Mouse (Mus musculus) left cerebral cortex, postnatal 4 days (tissue): ENCODE measurements around the gene Fbxl18. TPM values are rescaled to one million over a fixed set of nuclear protein-coding genes. Genes with fewer than 3 reads are reported as not detected.
A peak's percentile ranks its signal among the peaks of the same experiment; 100 is the strongest.
"Not testable (repeated sequence)": the region's sequence is repeated elsewhere in the genome, so short reads cannot be mapped to it uniquely, and the experiment has no call there.

Source experiments
- DNase-seq: peaks from one replicate; pipeline ENCODE4 v3.0.0-alpha.2; 2022
- intact Hi-C: fragments of 180-260 bp; cut with DNase I; formaldehyde crosslinking; loops from one replicate; pipeline ENCODE4 v1.15.1; 2025
- total RNA-seq, 2 experiments: library from RNA; stranded (reverse); gene quantifications; 2 replicates each; pipeline ENCODE4 v1.2.3; 2021

Fbxl18 gene
- total RNA-seq, 2 experiments from 2014 or later, result 34.6 to 35.8 TPM

DNA sequence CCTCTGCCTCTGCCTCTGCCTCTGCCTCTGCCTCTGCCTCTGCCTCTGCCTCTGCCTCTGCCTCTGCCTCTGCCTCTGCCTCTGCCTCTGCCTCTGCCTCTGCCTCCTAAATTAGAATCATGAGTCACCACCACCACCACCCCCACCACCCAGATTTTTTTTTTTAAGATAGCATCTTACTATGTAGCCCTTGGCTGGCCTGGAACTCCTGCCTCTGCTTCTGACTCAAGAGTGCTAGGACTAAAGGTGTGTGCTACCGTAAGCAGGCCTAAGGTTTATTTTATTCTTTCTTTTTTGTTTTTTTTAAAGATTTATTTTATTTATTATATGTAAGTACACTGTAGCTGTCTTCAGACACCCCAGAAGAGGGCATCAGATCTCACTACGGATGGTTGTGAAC, 57.8 kb downstream of the Fbxl18 start:
- DNase-seq, intact Hi-C loops: not testable (repeated sequence)

GRCm38 (mm10) chr5:142836891-142837290, 58.3 kb downstream of the Fbxl18 start:
- DNase-seq, result no peak
- intact Hi-C loops, result no loop called here

DNA sequence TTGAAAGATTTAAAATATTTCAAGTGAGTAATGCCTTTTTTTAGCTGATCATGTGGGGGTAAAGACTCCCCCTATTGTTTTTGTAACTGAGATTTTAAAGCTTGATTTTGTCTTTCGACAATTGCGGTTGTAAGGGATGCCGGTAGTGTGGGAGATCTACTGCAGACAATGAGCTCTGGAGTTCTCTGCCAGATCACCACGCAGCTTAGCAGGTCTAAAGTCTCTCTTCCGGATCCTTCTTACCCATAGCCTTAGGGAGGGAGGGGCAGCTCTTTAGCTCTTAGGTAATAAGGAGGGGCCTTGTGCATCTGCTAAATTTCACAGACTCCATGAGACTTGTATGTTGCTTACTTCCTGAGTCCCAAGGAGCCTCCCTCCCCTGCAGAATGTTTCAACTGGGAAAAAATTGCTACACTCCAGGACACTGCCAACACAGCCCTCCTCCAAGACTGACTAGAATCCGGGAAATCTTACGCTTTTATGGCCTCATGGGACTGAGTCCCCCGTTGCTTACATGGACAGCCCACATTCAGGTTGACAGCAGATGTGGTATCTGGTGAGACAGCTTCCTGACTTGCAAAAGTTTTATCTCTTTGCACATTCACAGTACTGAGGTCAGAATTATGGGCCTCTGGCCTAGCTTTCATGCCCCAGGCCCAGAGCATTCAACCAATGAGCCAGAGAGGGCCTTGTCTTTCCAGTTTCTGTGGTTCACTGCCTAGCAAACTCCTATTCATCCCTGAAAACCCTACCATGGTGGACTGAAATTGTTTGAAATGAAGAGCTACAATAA, 61.4 kb downstream of the Fbxl18 start:
- DNase-seq, result no peak
- intact Hi-C loops, result no loop called here

GRCm38 (mm10) chr5:142826131-142826530, 69.1 kb downstream of the Fbxl18 start:
- intact Hi-C loops, result no loop called here
- no peak for DNase-seq

DNA sequence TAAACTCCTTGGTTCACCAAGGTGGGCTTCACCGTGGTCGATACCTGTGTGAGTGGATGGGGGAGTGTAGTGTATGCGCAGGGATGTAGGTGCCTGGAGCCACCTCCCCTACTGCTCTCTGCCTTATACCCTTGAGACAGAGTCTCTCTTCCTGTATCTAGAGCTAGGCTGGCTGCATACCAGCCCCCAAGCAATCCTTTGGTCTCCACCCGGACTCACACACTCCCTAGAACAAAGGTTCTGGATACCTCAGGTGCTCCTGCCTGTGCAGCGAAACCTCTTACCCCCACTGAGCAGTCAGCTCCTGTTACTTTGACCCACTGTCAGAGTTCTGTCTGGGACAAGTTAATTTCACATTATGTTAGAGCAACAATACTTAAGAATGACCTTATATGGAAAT, 69.6 kb downstream of the Fbxl18 start:
- DNase-seq, result no peak
- intact Hi-C loops, result no loop called here

GRCm38 (mm10) chr5:142824091-142824490, 71.1 kb downstream of the Fbxl18 start:
- no peak for DNase-seq
- intact Hi-C loops, result no loop called here

- peak; percentile 76 for DNase-seq
- intact Hi-C loops, result no loop called here
Measured at GRCm38 (mm10) chr5:142823096-142824062, 71.8 kb downstream of the Fbxl18 start.

DNA sequence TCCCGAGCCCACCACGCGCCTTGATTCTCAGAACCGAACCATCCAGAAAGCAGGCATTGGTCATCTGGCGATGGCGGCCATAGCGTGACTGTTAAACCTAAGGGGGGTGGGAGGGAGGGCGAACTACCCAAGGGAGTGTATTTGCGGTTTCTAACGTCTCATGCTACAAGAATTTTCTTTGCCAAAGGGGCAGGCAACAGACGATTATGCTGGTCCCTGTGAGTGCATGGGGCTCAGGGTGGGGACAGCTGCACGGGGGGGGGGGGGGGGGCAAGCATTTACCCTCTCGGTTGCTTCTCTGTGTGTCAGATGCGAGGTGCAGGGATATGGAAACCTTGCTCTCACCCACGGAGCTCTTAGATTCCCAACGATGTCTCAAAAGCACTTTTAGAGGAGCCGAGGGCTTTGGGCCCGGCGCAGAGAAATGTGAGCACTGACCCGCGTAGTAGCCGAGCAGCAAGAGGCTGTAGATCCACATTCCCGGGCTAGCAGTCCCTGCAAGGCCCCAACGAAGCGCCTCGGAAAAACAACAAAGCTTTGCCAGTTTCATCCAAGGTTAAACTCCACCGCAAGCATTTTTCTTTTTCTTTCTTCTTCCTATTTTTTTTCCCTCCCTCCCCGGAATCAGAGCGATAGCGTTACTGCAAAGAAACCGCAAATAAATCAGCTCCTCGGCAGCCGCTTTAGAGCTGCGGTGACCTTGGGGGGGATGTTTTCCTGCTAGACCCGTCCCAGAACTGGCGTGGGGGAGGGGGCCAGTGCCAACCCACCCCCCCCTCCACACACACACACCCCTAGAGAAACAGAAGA, 72.7 kb downstream of the Fbxl18 start:
- intact Hi-C loops, result no loop called here
- DNase-seq, result peak; percentile 40

DNA sequence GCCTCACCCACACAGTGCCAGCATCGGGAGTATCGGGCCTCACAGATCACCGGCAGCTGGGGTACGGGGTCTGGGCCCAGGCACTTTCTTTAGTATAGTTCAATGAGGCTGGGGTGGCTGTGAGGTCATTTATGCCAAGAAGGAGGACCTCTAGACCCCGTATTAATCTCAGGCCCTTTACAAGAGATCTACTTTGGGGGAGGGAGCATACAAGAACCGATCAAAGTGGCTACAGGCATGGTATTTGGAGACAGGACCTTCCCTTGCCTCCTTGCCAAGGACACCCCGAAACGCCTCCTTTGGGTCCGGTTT, 73.3 kb downstream of the Fbxl18 start:
- no peak for DNase-seq
- intact Hi-C loops, result no loop called here

- peak; percentile 93 for DNase-seq
- intact Hi-C loops, result no loop called here
Measured at GRCm38 (mm10) chr5:142821266-142821973, 73.8 kb downstream of the Fbxl18 start.

GRCm38 (mm10) chr5:142820276-142821265, 74.7 kb downstream of the Fbxl18 start:
- DNase-seq, result peak; percentile 78
- intact Hi-C loops, result no loop called here

- intact Hi-C loops, result no loop called here
- DNase-seq, result peak; percentile 82
Measured at GRCm38 (mm10) chr5:142819385-142820275, 75.6 kb downstream of the Fbxl18 start.

DNA sequence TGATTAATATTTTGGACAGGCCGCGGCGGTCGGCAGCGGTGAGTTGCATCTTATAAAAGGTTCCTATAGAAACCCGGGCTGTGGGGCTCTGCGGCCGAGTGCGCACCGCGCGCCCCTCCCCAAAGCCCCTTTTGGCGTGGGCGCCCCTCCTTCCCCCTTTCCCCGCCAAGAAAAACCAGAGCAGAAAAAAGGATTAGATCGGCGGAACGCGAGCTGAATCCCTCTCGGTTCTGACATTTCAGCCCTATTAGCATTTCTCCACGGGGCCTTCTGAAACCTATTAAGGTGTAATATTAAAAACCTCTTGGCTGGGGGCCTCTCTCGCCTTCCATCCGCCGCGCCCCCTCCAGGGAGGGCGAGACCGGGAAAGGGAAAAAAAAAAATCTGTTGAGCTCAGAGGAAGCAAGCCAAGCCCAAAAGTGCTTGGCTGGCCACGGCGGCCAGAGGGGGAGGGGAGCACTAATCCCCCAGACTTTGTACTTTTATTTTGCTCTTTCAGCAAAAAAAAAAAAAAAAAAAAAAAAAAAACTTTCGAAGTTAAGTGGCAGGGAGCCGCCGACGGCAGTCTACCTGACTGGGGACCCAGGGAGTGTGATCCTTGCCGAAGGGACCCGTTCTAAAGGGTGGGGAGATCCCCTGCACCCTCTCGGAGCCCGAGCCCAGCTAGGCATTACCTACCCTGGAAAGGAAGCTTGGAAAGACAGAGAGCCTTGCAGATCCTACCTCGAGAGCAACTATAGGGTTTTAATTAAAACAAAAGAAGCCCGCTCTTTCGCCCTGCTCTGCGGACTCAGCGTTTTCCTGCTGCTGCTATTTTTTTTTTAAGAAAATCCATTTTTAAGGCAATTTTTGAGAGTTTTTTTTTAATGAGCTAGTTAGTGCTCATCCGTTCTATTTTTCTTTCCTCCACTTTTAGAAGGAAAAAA, 76.5 kb downstream of the Fbxl18 start:
- intact Hi-C loops, result no loop called here
- peak; percentile 74 for DNase-seq

DNA sequence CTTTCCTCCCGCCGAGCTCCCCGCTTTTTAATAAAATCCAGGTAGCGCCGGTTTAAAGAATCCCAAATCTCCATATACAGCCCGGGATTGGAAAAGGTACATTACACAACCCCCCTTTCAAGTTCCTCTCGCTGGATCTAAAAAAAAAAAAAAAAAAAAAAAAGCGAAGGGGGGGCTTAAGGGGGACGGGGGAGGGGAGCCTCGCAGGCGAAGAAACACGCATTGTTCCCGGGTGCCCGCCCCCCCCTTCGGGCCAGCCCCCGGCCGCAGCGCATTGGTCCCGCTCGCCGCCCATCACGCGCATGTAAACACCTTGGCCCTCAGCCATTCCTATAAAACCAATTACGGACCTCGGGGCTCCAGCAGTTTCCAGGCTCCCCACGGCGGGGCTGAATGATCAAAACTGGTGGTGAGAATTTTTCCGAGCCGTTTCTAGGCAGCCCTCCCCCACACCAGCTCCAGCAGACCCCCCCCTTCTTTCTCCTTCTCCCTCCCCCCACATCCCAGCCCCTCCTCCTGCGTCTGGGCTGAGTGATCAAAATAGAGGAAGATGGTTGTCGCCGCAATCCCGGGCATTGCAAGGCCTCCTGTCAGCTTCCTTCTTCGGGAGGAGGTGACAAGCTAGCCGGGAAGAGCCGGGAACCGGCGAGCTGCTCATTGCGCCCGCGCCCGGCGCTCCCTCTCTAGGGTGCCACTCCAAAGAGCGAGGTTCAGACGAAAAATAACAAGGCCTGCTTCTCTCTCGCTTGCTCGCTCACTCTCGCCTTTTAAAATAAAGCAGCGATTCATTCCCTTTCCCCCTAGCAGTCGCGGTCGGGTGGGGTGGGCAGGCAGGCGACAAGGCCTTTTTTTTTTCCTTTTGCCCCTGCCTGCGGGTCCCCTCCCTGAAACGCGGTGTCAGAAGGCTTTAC, 77.4 kb downstream of the Fbxl18 start, which contains the start of gene Tnrc18:
Tnrc18 (minus strand) TSS at position 139 of the 911 bp plus-strand sequence.
- intact Hi-C loops, result no loop called here
- DNase-seq, result peak; percentile 100
